ENCODE assay signal across 34 mouse cellular contexts in genomic region chr6:125671835-125672234, GRCm38 (mm10). TPM values are rescaled to one million over a fixed set of nuclear protein-coding genes. Genes with fewer than 3 reads are reported as not detected.
"Had no signal": no experiment of that assay in that cellular context is flagged by ENCODE, and none has a peak within 500 bp of the region (broad histone marks: within the 10 kb centered on the region; RNA-seq: fewer than 3 reads in every experiment).

No protein-coding gene starts in this region.

- H3K36me3 ChIP-seq: heart, embryonic 12.5 days; heart, embryonic 13.5 days; heart, embryonic 15.5 days; hindbrain, embryonic 10.5 days; hindbrain, embryonic 12.5 days; hindbrain, embryonic 13.5 days; hindbrain, embryonic 15.5 days; intestine, embryonic 15.5 days; kidney, embryonic 15.5 days had no signal

- H3K4me3 ChIP-seq: heart, embryonic 12.5 days; heart, embryonic 13.5 days; heart, embryonic 15.5 days; hindbrain, embryonic 10.5 days; hindbrain, embryonic 12.5 days; hindbrain, embryonic 13.5 days; hindbrain, embryonic 15.5 days; intestine, embryonic 15.5 days; kidney, embryonic 15.5 days; layer of hippocampus, adult 2 months; left cerebral cortex, adult 2 months had no signal

- DNase-seq: heart, postnatal 10 days; heart, postnatal 14 days; heart, postnatal 36 days; heart, postnatal 4 days; kidney, adult 11 months; kidney, adult 18-20 months; kidney, adult 2 months; kidney, adult 8-10 months; kidney, adult 9 months; kidney, postnatal 10 days; kidney, postnatal 14 days; kidney, postnatal 25 days; kidney, postnatal 36 days; kidney, postnatal 4 days; layer of hippocampus, adult 9-11 months; layer of hippocampus, postnatal 36 days had no signal

- H3K4me2 ChIP-seq: heart, embryonic 12.5 days; heart, embryonic 13.5 days; heart, embryonic 15.5 days; hindbrain, embryonic 12.5 days; hindbrain, embryonic 13.5 days; hindbrain, embryonic 14.5 days; hindbrain, embryonic 15.5 days; intestine, embryonic 15.5 days; kidney, embryonic 15.5 days had no signal

- H3K9ac ChIP-seq: heart, embryonic 12.5 days; heart, embryonic 13.5 days; heart, embryonic 15.5 days; hindbrain, embryonic 12.5 days; hindbrain, embryonic 13.5 days; hindbrain, embryonic 14.5 days; hindbrain, embryonic 15.5 days; intestine, embryonic 15.5 days; kidney, embryonic 15.5 days had no signal

- H3K9me3 ChIP-seq: heart, embryonic 12.5 days; heart, embryonic 13.5 days; heart, embryonic 15.5 days; hindbrain, embryonic 10.5 days; hindbrain, embryonic 12.5 days; hindbrain, embryonic 13.5 days; hindbrain, embryonic 15.5 days; intestine, embryonic 15.5 days; kidney, embryonic 15.5 days had no signal

- H3K4me1 ChIP-seq: heart, embryonic 12.5 days; heart, embryonic 13.5 days; heart, embryonic 15.5 days; hindbrain, embryonic 12.5 days; hindbrain, embryonic 13.5 days; hindbrain, embryonic 15.5 days; intestine, embryonic 15.5 days; kidney, embryonic 15.5 days had no signal

- H3K27ac ChIP-seq: heart, embryonic 13.5 days; heart, embryonic 15.5 days; hindbrain, embryonic 10.5 days; hindbrain, embryonic 12.5 days; hindbrain, embryonic 13.5 days; hindbrain, embryonic 14.5 days; hindbrain, embryonic 15.5 days; hindbrain, postnatal 0 days; intestine, embryonic 15.5 days; kidney, embryonic 15.5 days; kidney, postnatal 0 days; layer of hippocampus, adult 2 months; left cerebral cortex, adult 2 months had no signal

- H3K27me3 ChIP-seq: heart, embryonic 12.5 days; heart, embryonic 13.5 days; hindbrain, embryonic 12.5 days; hindbrain, embryonic 13.5 days; hindbrain, embryonic 15.5 days; intestine, embryonic 15.5 days; kidney, embryonic 15.5 days had no signal

RNA-seq across cellular contexts. Expression of gene Ano2, which starts 18.4 kb away (rescaled TPM):
- total RNA-seq: heart, postnatal 10 days; heart, postnatal 14 days; heart, postnatal 25 days; heart, postnatal 36 days; hematopoietic stem cell, adult 5-6 weeks had no signal
- polyA plus RNA-seq: heart, postnatal 0 days; inflammation-experienced regulatory T-cells, adult 6 months had no signal
